Mouse (Mus musculus): ENCODE data around the gene Ubtf.

- TF ChIP-seq POLR2A (IDR thresholded peaks at IDR 0.05; ENCODE audit: control insufficient read depth, low read depth, low read length), result no peak
- no peak for TF ChIP-seq CTCF (IDR thresholded peaks at IDR 0.05; ENCODE audit: control insufficient read depth, insufficient read depth, insufficient replicate concordance, low read depth, low read length)
These were observed 42.4 kb upstream of the Ubtf start for GRCm38 (mm10) chr11:102361776-102362495.
